Mouse (Mus musculus) MEL (cell line): Measurements from ENCODE around the gene Tmub1. TPM values are rescaled to one million over a fixed set of nuclear protein-coding genes. Genes with fewer than 3 reads are reported as not detected.

ENCODE experiments used
- DNase-seq: peaks from one replicate; pipeline ENCODE4 v3.0.0; 2011; ENCODE audit warnings: low read depth, low spot score
- H3K27ac ChIP-seq: 2 replicates; pipeline ENCODE4 v1.5.1; 2012; ENCODE audit warnings: low read depth, mild to moderate bottlenecking, control low read depth, low read length, moderate library complexity; ENCODE audit not compliant: control insufficient read depth
- H3K27me3 ChIP-seq, 2 experiments: fragments of 150-350 bp in 1 of 2; sonication (generic) in 1 of 2; 2 replicates each; pipeline ENCODE4 v1.6.1; 2012; ENCODE audit warnings: low read length in 2 of 2, mild to moderate bottlenecking in 2 of 2, improper control_type of control experiment in 1 of 2, moderate library complexity in 1 of 2; ENCODE audit not compliant: insufficient read depth in 2 of 2, control insufficient read depth in 1 of 2
- H3K36me3 ChIP-seq, 2 experiments: 2 replicates each; pipeline ENCODE4 v1.6.1; 2012 to 2014; ENCODE audit warnings: low read length in 2 of 2, improper control_type of control experiment in 1 of 2, inconsistent platforms in 1 of 2, mild to moderate bottlenecking in 1 of 2; ENCODE audit not compliant: insufficient read depth in 2 of 2, control insufficient read depth in 1 of 2
- H3K4me1 ChIP-seq, 2 experiments: fragments of 150-350 bp in 1 of 2; sonication (generic) in 1 of 2; 2 replicates each; pipeline ENCODE4 v1.6.1; 2012; ENCODE audit warnings: low read length in 2 of 2, improper control_type of control experiment in 1 of 2, mild to moderate bottlenecking in 1 of 2; ENCODE audit not compliant: insufficient read depth in 2 of 2, control insufficient read depth in 1 of 2
- H3K4me3 ChIP-seq, 2 experiments: fragments of 150-350 bp in 1 of 2; sonication (generic) in 1 of 2; 2 replicates each; pipeline ENCODE4 v1.5.1; 2012; ENCODE audit warnings: low read depth in 2 of 2, low read length in 2 of 2, mild to moderate bottlenecking in 2 of 2, moderate library complexity in 2 of 2, control low read depth in 1 of 2, improper control_type of control experiment in 1 of 2; ENCODE audit not compliant: control insufficient read depth in 1 of 2, insufficient read depth in 1 of 2
- H3K79me2 ChIP-seq: 2 replicates; pipeline ENCODE4 v1.6.1; 2012; ENCODE audit warnings: mild to moderate bottlenecking, low read length, moderate library complexity; ENCODE audit not compliant: control insufficient read depth, poor library complexity, insufficient read depth
- H3K9ac ChIP-seq: 2 replicates; pipeline ENCODE4 v1.6.1; 2012; ENCODE audit warnings: low read depth, mild to moderate bottlenecking, control low read depth, low read length, moderate library complexity; ENCODE audit not compliant: control insufficient read depth, poor library complexity, severe bottlenecking
- H3K9me3 ChIP-seq: fragments of 150-350 bp; sonication (generic); replicated peaks from 2 replicates; pipeline ENCODE4 v1.6.1; 2012; ENCODE audit warnings: mild to moderate bottlenecking, low read length, improper control_type of control experiment, moderate library complexity; ENCODE audit not compliant: insufficient read depth
- CHD1 ChIP-seq: IDR thresholded peaks from 2 replicates; pipeline ENCODE4 v1.6.1; 2012; ENCODE audit warnings: low read depth, mild to moderate bottlenecking, inconsistent platforms, low read length, improper control_type of control experiment
- CHD2 ChIP-seq: IDR thresholded peaks from 2 replicates; pipeline ENCODE4 v1.6.1; 2011; ENCODE audit warnings: low read length, improper control_type of control experiment
- CTCF ChIP-seq, 3 experiments: IDR thresholded peaks in 2 of 3; conservative IDR thresholded peaks in 1 of 3; 2 replicates each; pipeline ENCODE4 v1.5.1; 2011 to 2012; ENCODE audit warnings: low read length in 3 of 3, low read depth in 2 of 3, mild to moderate bottlenecking in 2 of 3, improper control_type of control experiment in 1 of 3, inconsistent platforms in 1 of 3, mixed read lengths in 1 of 3, moderate library complexity in 1 of 3; ENCODE audit not compliant: control insufficient read depth in 1 of 3, insufficient read depth in 1 of 3, poor library complexity in 1 of 3, severe bottlenecking in 1 of 3
- ETS1 ChIP-seq: IDR thresholded peaks from 2 replicates; pipeline ENCODE4 v1.6.1; 2012; ENCODE audit warnings: low read depth, mild to moderate bottlenecking, inconsistent platforms, low read length, improper control_type of control experiment, moderate library complexity
- MAFK ChIP-seq: IDR thresholded peaks from 2 replicates; pipeline ENCODE4 v1.6.1; 2011; ENCODE audit warnings: low read depth, mild to moderate bottlenecking, low read length, improper control_type of control experiment, borderline replicate concordance
- NELFE ChIP-seq: IDR thresholded peaks from 2 replicates; pipeline ENCODE4 v1.6.1; 2011; ENCODE audit warnings: low read depth, low read length, improper control_type of control experiment
- NRF1 ChIP-seq: IDR thresholded peaks from 2 replicates; pipeline ENCODE4 v1.6.1; 2014; ENCODE audit warnings: low read depth, mild to moderate bottlenecking, inconsistent platforms, low read length, improper control_type of control experiment, moderate library complexity; ENCODE audit not compliant: poor library complexity, insufficient read depth, severe bottlenecking
- RAD21 ChIP-seq: IDR thresholded peaks from 2 replicates; pipeline ENCODE4 v1.6.1; 2011; ENCODE audit warnings: mild to moderate bottlenecking, low read depth, low read length, improper control_type of control experiment
- SIN3A ChIP-seq: IDR thresholded peaks from 2 replicates; pipeline ENCODE4 v1.6.1; 2012; ENCODE audit warnings: low read length, improper control_type of control experiment, inconsistent platforms
- TAL1 ChIP-seq: IDR thresholded peaks from 2 replicates; pipeline ENCODE4 v1.6.1; 2012; ENCODE audit warnings: mild to moderate bottlenecking, inconsistent platforms, low read length, moderate library complexity, mixed read lengths
- TBP ChIP-seq: IDR thresholded peaks from 2 replicates; pipeline ENCODE4 v1.8.0; 2011; ENCODE audit warnings: low read depth, low read length, improper control_type of control experiment
- UBTF ChIP-seq: IDR thresholded peaks from 2 replicates; pipeline ENCODE4 v1.6.1; 2012; ENCODE audit warnings: low read depth, mild to moderate bottlenecking, inconsistent platforms, low read length, improper control_type of control experiment, moderate library complexity, borderline replicate concordance; ENCODE audit not compliant: insufficient read depth
- ZKSCAN1 ChIP-seq: IDR thresholded peaks from 2 replicates; pipeline ENCODE4 v1.6.1; 2012; ENCODE audit warnings: low read depth, mild to moderate bottlenecking, inconsistent platforms, low read length, improper control_type of control experiment, moderate library complexity
- ZMIZ1 ChIP-seq: IDR thresholded peaks from 2 replicates; pipeline ENCODE4 v1.6.1; 2012; ENCODE audit warnings: low read depth, mild to moderate bottlenecking, inconsistent platforms, low read length, improper control_type of control experiment, moderate library complexity
- polyA plus RNA-seq, 2 experiments: library from polyadenylated mRNA; stranded (reverse) in 1 of 2; unstranded in 1 of 2; fragments of >175 nt in 1 of 2; fragments of >200 nt in 1 of 2; gene quantifications; 2 replicates each; pipeline versions ENCODE4 v1.2.1 to v1.2.4; 2012; ENCODE audit warnings: low replicate concordance in 2 of 2, low read depth in 1 of 2; ENCODE audit not compliant: insufficient read length in 2 of 2, insufficient read depth in 1 of 2, missing spikeins in 1 of 2
- total RNA-seq: library from RNA; depleted of rRNA; stranded (reverse); fragments of 300-350 nt; gene quantifications from 2 replicates; pipeline ENCODE4 v1.2.3, GENCODE M21; 2012

Gene Tmub1
- total and polyA plus RNA-seq, 3 experiments = 17.8 to 36.0 TPM; not detected in 1

DNA sequence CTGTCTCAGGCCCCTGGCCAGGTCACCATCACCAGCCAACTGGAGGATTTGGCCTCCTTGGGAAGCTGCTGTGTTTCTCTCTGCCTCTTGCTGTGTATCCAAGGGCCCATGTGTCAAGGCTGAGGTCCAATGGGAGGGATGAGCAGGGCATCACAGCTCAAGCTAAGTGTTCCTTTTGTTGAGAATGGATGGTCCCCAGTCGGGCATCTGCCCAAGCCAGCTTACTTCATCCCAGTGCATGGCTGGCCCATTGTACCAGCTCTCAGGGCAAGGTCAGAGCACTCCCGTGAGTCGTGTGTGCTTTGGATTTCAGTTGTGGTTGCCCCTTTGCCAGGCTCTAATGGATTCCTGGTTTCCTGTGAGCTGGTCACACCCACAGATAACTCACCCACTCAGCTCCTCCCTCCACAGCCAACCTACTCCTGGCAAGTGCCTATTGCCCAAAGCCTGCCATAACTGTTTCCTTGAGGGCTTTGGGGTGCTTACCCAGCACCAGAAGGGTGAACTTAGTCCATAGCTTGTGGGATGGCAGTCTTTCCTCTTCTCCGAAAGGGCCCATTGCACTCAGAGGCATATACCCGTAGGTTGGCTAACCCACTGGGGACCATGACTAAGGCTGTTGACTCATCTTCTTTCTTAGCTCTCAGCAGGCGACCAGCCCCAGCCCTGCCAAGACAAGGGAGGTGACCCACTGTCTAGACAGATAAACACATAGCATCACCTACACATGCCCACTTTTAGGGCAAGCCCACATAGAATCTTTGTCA is 42.9 kb downstream of the Tmub1 start:
- peak; percentile 73 for DNase-seq
- no peaks in the 10 kb centered on the region for H3K79me2 ChIP-seq
- peaks cover 0 to 18% of the 10 kb centered on the region in 2 experiments; a peak in 3 of 4 replicates for H3K36me3 ChIP-seq
- H3K27ac ChIP-seq = peak overlapping the region; percentile 40
- no peak overlapping the region for H3K4me3 ChIP-seq
- TF ChIP-seq NELFE (no peak), TAL1 (peak; percentile 31; the same call in 1 of the 2 replicates), ETS1 (peak; percentile 16; the same call in 1 of the 2 replicates), RAD21 (no peak), ZMIZ1 (no peak), TBP (peak; percentile 75), NRF1 (no peak)
- H3K9me3 ChIP-seq = no peaks in the 10 kb centered on the region
- H3K4me1 ChIP-seq = peaks cover 15 to 20% of the 10 kb centered on the region in 2 experiments
- H3K27me3 ChIP-seq = no peaks in the 10 kb centered on the region
- no peak overlapping the region for H3K9ac ChIP-seq

DNA sequence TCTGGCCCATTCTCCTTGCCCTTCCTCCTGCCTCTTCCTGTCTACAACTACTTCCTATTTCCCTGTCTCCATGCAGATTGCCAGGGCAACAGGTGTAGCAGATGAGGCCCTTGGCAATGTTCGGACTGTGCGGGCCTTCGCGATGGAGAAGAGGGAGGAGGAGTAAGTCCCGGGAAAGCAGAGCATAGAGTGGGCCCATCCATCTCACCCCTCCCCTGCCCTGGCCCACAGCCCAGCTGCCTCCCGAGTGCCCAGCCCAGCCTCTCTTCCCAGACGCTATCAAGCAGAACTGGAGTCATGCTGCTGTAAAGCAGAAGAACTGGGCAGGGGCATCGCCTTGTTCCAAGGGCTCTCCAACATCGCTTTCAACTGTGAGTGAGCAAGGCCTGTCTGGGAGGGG is 45.7 kb downstream of the Tmub1 start:
- no peaks in the 10 kb centered on the region for H3K27me3 ChIP-seq
- no peak for TF ChIP-seq UBTF
- TF ChIP-seq MAFK = no peak
- no peak for TF ChIP-seq SIN3A
- no peak for TF ChIP-seq CHD2
- no peak for TF ChIP-seq CTCF (IDR thresholded peaks at IDR 0.05 in 2 of 3, conservative IDR thresholded peaks at IDR 0.05 in 1 of 3; ENCODE audit: control insufficient read depth in 1 of 3, insufficient read depth in 1 of 3, low read depth in 2 of 3, low read length in 3 of 3, poor library complexity in 1 of 3, severe bottlenecking in 1 of 3)
- TF ChIP-seq NRF1 = no peak
- TF ChIP-seq ZKSCAN1 = no peak
- TF ChIP-seq CHD1 = no peak
- peaks cover 17 to 24% of the 10 kb centered on the region in 2 experiments for H3K4me1 ChIP-seq
- H3K79me2 ChIP-seq = no peaks in the 10 kb centered on the region
- H3K9me3 ChIP-seq = no peaks in the 10 kb centered on the region
- H3K27ac ChIP-seq = no peak overlapping the region
- H3K4me3 ChIP-seq = no peak overlapping the region
- no peak for DNase-seq
- H3K36me3 ChIP-seq = peaks cover 2 to 20% of the 10 kb centered on the region in 2 experiments; a peak in 3 of 4 replicates
- no peak overlapping the region for H3K9ac ChIP-seq
